Mouse (Mus musculus) urinary bladder, postnatal 0 days (tissue): Measurements from ENCODE around the gene Scarf2. TPM values are rescaled to one million over a fixed set of nuclear protein-coding genes. Genes with fewer than 3 reads are reported as not detected.

Experiments
- polyA plus RNA-seq: library from polyadenylated mRNA; unstranded; fragments of >200 nt; fragmentation: Nextera tagmentation; extraction: Ambion mirVana; gene quantifications from 2 replicates; pipeline ENCODE4 v1.2.1, GENCODE M21; 2015

The Scarf2 gene
- polyA plus RNA-seq: 9.4 and 11.1 TPM in 2 replicates

DNA sequence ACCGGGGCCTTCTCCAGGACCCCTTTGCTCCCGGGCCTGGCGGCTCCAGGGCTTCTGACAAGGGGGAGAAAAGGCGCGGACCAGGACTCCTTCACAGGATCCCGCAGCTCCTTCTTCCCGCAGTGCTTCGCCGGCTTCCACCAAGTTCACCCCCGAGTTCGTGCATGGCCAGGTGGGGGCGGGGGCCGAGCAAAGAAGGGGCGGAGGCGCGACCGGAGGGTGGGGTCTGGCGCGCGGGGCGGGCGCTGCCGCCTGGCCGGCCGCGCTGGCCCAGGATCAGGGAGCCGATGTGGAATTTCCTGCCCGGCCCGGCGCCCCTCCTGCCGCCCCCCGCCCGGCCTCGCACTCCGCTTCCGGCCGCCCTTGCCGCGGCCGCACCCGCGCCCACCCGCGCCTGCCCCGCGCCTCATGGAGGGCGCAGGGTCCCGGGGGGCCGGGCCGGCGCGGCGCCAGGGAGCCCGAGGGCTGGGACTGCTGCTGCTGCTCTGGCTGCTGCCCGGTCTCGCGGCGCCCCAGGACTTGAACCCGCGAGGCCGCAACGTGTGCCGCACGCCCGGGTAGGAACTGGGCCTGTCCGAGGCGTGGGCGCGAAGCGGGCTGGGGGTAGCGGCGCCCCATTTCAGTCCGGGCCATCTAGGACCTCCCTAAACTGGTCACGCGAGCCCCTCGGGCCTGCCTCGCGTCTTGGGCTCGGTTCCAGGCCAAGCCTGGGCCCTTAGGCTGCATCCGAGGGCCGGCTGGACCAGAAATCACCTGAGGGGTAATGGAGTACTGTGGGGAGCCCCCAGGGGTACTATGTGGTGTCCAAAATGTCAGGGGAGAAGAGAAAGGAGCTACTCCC, at the start of gene Scarf2:
Gene Scarf2 (plus strand): TSS at position 312 of the 841 bp plus-strand sequence.

DNA sequence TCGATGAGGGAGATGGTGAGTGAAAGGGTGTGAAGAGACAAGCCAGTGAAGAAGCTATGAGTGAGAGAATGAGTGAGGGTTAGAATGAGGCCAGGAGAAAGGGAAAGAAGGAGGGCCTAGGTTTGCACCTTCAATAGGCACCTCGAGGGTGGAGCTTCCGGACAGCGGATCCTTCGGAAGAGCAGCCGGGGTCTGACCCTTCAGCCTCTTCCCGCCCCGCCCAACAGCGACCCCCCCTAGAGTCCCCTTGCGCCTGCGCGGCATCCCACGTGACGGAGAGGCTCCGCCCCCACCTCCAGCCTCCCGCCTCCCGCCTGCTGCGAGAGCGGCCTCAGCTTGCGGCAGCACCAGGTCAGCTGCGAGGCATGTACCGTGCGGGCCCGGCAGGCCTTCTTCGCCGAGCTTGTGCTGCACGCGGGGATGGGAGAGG, 37.7 kb upstream of the Scarf2 start, which contains the start of gene Klhl22:
Gene Klhl22 (plus strand): TSS at position 275 of the 430 bp plus-strand sequence.

DNA sequence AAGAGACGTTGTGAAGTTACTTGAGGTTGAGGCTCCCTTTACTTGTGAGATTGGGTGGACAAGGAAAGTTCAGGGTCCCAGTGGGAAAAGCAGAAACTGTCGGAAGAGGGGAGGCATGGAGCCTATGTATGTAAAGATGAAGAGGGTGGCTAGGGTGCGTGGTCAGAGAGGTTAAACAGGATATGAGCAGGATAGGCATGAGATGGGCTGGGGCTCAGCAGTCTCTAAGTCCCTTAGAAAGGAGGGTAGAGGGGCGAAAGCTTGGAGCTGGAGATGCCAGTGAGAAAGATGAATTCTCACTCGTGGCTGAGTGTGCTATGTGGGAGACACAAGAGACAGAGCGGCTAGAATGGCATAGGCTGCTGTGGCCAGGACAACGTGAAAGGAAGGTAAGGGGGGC, 35.7 kb downstream of the Scarf2 start, which contains the start of gene B830017H08Rik:
Gene B830017H08Rik (plus strand): TSS at position 301 of the 400 bp plus-strand sequence.

DNA sequence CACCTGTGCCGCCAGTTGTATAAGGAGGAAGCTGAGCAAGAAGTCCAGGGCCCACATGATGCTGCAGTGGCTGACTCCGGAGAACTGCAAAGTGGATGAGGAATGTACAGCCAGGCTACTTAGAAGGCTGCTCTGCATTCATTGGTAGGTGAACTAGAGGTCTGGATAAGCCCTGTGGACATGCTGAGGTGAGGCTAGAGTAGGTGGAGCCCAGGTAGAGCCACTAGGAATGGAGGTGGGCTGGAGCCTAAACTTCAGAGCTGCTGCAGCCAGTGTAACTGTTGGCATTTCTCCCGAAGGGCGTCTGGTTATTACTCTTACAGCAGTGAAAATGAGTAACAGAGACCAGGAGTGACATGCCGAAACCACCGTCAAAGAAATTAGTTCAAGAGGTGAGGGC, 41.0 kb downstream of the Scarf2 start, which contains the start of gene Car15:
Gene Car15 (minus strand): TSS at position 314 of the 400 bp plus-strand sequence.

Other genes with a start within 250 kb of the Scarf2 start
- gene Lrrc74b, start 236.0 kb upstream of the Scarf2 start, polyA plus RNA-seq: 0.07 and 0.10 TPM in 2 replicates
- gene P2rx6, start 235.4 kb upstream of the Scarf2 start, polyA plus RNA-seq: 1.2 and 1.5 TPM in 2 replicates
- 8.8 and 9.6 TPM in 2 replicates for gene Slc7a4, start 214.1 kb upstream of the Scarf2 start, polyA plus RNA-seq
- 9.0 and 9.5 TPM in 2 replicates for gene Smpd4, start 177.9 kb upstream of the Scarf2 start, polyA plus RNA-seq
- 3.1 and 4.2 TPM in 2 replicates for gene Ccdc74a, start 150.8 kb upstream of the Scarf2 start, polyA plus RNA-seq
- gene Med15, start 64.4 kb upstream of the Scarf2 start, polyA plus RNA-seq: 31.4 and 35.8 TPM in 2 replicates
- 28.1 and 30.7 TPM in 2 replicates for gene Klhl22, start 37.7 kb upstream of the Scarf2 start, polyA plus RNA-seq
- not detected in 2 replicates for gene B830017H08Rik, start 35.8 kb downstream of the Scarf2 start, polyA plus RNA-seq
- gene Car15, start 41.1 kb downstream of the Scarf2 start, polyA plus RNA-seq: 0.59 and 1.1 TPM in 2 replicates
- gene Gm20518, start 94.4 kb downstream of the Scarf2 start, polyA plus RNA-seq: 0.08 TPM in 1 of 2 replicates, not detected in the other
- 0.04 TPM in 1 of 2 replicates, not detected in the other for gene Tssk1, start 96.9 kb downstream of the Scarf2 start, polyA plus RNA-seq
- 35.8 and 36.9 TPM in 2 replicates for gene Dgcr2, start 101.3 kb downstream of the Scarf2 start, polyA plus RNA-seq
- gene Tssk2, start 101.4 kb downstream of the Scarf2 start, polyA plus RNA-seq: not detected in 2 replicates
- gene Ess2, start 114.1 kb downstream of the Scarf2 start, polyA plus RNA-seq: 19.0 and 19.6 TPM in 2 replicates
- not detected in 2 replicates for gene Gsc2, start 117.8 kb downstream of the Scarf2 start, polyA plus RNA-seq
- 81.9 and 102 TPM in 2 replicates for gene Slc25a1, start 130.9 kb downstream of the Scarf2 start, polyA plus RNA-seq
- not detected in 2 replicates for gene Vpreb2, start 183.1 kb downstream of the Scarf2 start, polyA plus RNA-seq